Mouse (Mus musculus): ENCODE results near the gene Ssna1.

GRCm38 (mm10) chr2:25293706-25294105 lies 21.5 kb upstream of the Ssna1 start:
- TF ChIP-seq CTCF (IDR thresholded peaks at IDR 0.05; ENCODE audit: control insufficient read depth, insufficient read depth, insufficient read length) (no peak), CEBPB (IDR thresholded peaks at IDR 0.05; ENCODE audit: low read depth) (no peak), USF1 (IDR thresholded peaks at IDR 0.05; ENCODE audit: low read depth) (no peak), MYOG (IDR thresholded peaks at IDR 0.05; ENCODE audit: control insufficient read depth, extremely low read depth, insufficient read length) (no peak), MYOD1 (IDR thresholded peaks at IDR 0.05; ENCODE audit: control insufficient read depth, insufficient read length, low read depth) (no peak), FOSL1 (IDR thresholded peaks at IDR 0.05; ENCODE audit: insufficient read depth, low read length, poor library complexity, severe bottlenecking) (no peak), MAX (IDR thresholded peaks at IDR 0.05) (no peak)

All from C2C12 (cell line).